ENCODE assay signal across 24 mouse cellular contexts in the genomic region with DNA sequence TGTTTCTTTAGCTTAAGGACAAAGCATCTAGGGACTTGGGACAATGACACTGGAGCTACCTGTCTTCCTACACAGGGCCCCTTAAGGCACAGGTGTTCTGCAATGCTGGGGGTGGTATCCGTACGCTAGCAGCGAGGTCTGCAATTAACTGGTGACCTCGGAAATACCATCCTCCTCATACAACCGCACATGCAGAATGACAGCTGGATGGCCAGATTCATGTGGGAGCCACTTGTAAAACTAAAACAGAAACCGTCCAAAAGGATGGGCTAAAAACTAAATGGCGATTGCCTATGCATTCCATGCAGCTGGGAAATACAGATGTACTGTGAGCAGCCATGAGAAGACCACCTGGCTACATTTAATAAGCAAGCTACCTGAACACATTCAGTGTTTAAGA.
"Had no signal": no experiment of that assay in that cellular context is flagged by ENCODE, and none has a peak within 500 bp of the region (broad histone marks: within the 10 kb centered on the region; RNA-seq: fewer than 3 reads in every experiment).

No protein-coding gene starts in this region.

- H3K4me2 ChIP-seq: limb, embryonic 12.5 days; limb, embryonic 13.5 days; limb, embryonic 15.5 days; liver, embryonic 11.5 days; liver, embryonic 12.5 days; liver, embryonic 13.5 days; liver, embryonic 15.5 days; lung, embryonic 14.5 days; lung, embryonic 15.5 days; midbrain, embryonic 12.5 days; midbrain, embryonic 13.5 days; midbrain, embryonic 15.5 days; neural tube, embryonic 12.5 days had no signal

- ATAC-seq: liver, embryonic 12.5 days; liver, postnatal 0 days; lung, postnatal 0 days; midbrain, embryonic 15.5 days had no signal

- H3K4me3 ChIP-seq: left cerebral cortex, adult 2 months; limb, embryonic 10.5 days; limb, embryonic 12.5 days; limb, embryonic 13.5 days; limb, embryonic 15.5 days; liver, embryonic 12.5 days; liver, embryonic 13.5 days; liver, embryonic 15.5 days; lung, embryonic 15.5 days; megakaryocyte, embryonic 14.5 days; midbrain, embryonic 10.5 days; midbrain, embryonic 12.5 days; midbrain, embryonic 13.5 days; midbrain, embryonic 15.5 days; neural tube, embryonic 12.5 days had no signal

- DNase-seq: liver, embryonic 13.5 days; lung, adult 18-20 months; lung, adult 2 months; lung, postnatal 36 days had no signal

- H3K27me3 ChIP-seq: limb, embryonic 12.5 days; limb, embryonic 13.5 days; limb, embryonic 15.5 days; liver, embryonic 12.5 days; liver, embryonic 13.5 days; liver, embryonic 15.5 days; lung, embryonic 15.5 days; megakaryocyte, embryonic 14.5 days; midbrain, embryonic 12.5 days; midbrain, embryonic 13.5 days; midbrain, embryonic 15.5 days; neural tube, embryonic 12.5 days had no signal

- H3K4me1 ChIP-seq: limb, embryonic 10.5 days; limb, embryonic 12.5 days; liver, embryonic 12.5 days; lung, embryonic 15.5 days; midbrain, embryonic 12.5 days; midbrain, embryonic 13.5 days; midbrain, embryonic 15.5 days; neural tube, embryonic 12.5 days had no signal

- H3K9me3 ChIP-seq: limb, embryonic 10.5 days; limb, embryonic 12.5 days; limb, embryonic 13.5 days; limb, embryonic 15.5 days; liver, embryonic 12.5 days; liver, embryonic 13.5 days; liver, embryonic 15.5 days; lung, embryonic 15.5 days; megakaryocyte, embryonic 14.5 days; midbrain, embryonic 10.5 days; midbrain, embryonic 12.5 days; midbrain, embryonic 13.5 days; midbrain, embryonic 15.5 days; neural tube, embryonic 12.5 days had no signal

- H3K27ac ChIP-seq: left cerebral cortex, adult 2 months; limb, embryonic 10.5 days; limb, embryonic 12.5 days; limb, embryonic 13.5 days; limb, embryonic 15.5 days; liver, embryonic 12.5 days; liver, embryonic 13.5 days; liver, embryonic 14.5 days; liver, embryonic 15.5 days; lung, embryonic 15.5 days; macrophage; midbrain, embryonic 10.5 days; midbrain, embryonic 12.5 days; midbrain, embryonic 13.5 days; midbrain, embryonic 15.5 days; neural tube, embryonic 12.5 days had no signal

- H3K9ac ChIP-seq: limb, embryonic 12.5 days; limb, embryonic 13.5 days; limb, embryonic 15.5 days; liver, embryonic 12.5 days; liver, embryonic 13.5 days; liver, embryonic 14.5 days; liver, embryonic 15.5 days; liver, postnatal 0 days; lung, embryonic 14.5 days; lung, embryonic 15.5 days; midbrain, embryonic 12.5 days; midbrain, embryonic 13.5 days; midbrain, embryonic 15.5 days; neural tube, embryonic 12.5 days had no signal
